8 mouse cellular contexts compared by ENCODE assay signal in genomic region chr12:81594902-81595671, GRCm38 (mm10). TPM values are rescaled to one million over a fixed set of nuclear protein-coding genes. Genes with fewer than 3 reads are reported as not detected.
A peak's percentile ranks its signal among the peaks of the same experiment; 100 is the strongest.
DNase-seq lines count a peak whose midpoint lies in the region; ATAC-seq lines count a peak whose summit lies in the region.

Gene Med6 (minus strand): TSS chr12:81595008.

- H3K9me3 ChIP-seq in hindbrain, embryonic 16.5 days (ENCODE audit: control insufficient read depth, low read length) = no peaks in the 10 kb centered on the region

- H3K4me2 ChIP-seq in hindbrain, embryonic 16.5 days (ENCODE audit: low read length) = peak within 1 kb of the TSS; percentile 83

- H3K36me3 ChIP-seq in hindbrain, embryonic 16.5 days (ENCODE audit: control insufficient read depth, insufficient read depth, low read length) = 0 out of 2 replicates have a peak, but pooled peaks cover 2% of the 10 kb centered on the region
- peaks cover 4% of the 10 kb centered on the region; the same call in 1 of the 2 replicates for H3K36me3 ChIP-seq in macrophage (ENCODE audit: inconsistent target)

- peak within 1 kb of the TSS; percentile 61 for H3K27ac ChIP-seq in hindbrain, embryonic 16.5 days (ENCODE audit: low read depth, low read length)
- peak within 1 kb of the TSS; percentile 57 for H3K27ac ChIP-seq in macrophage

- peak; percentile 95 for DNase-seq in WW6 (ENCODE audit: low read depth, low spot score)
- peak; percentile 78 to 91 for DNase-seq in cerebellum, postnatal 4 days (ENCODE audit: low spot score in 2 of 2)
- DNase-seq in gastrocnemius, adult 18-20 months (ENCODE audit: low spot score) = peak; percentile 95
- peak; percentile 85 to 90 for DNase-seq in left cerebral cortex, adult 18-20 months (ENCODE audit: low spot score in 2 of 2)
- peak; percentile 93 for DNase-seq in right cerebral cortex, adult 18-20 months
- DNase-seq in urinary bladder, postnatal 10 days (ENCODE audit: low spot score) = peak; percentile 72

- peak; percentile 98 for ATAC-seq in hindbrain, embryonic 16.5 days

- H3K9ac ChIP-seq in hindbrain, embryonic 16.5 days (ENCODE audit: low read depth, low read length) = peak within 1 kb of the TSS; percentile 75

- 3% methylated on average over 36 of the region's 36 CpGs for WGBS in hindbrain, embryonic 16.5 days
- WGBS in macrophage (ENCODE audit: missing documents) = 3% methylated on average over 36 of the region's 36 CpGs

- peaks cover 6% of the 10 kb centered on the region; the same call in 1 of the 2 replicates for H3K4me1 ChIP-seq in hindbrain, embryonic 16.5 days (ENCODE audit: control insufficient read depth, insufficient read depth, low read depth, low read length)

- peaks cover 41% of the 10 kb centered on the region for H3K79me2 ChIP-seq in macrophage (ENCODE audit: inconsistent target)

- peak within 1 kb of the TSS; percentile 67 for H3K4me3 ChIP-seq in hindbrain, embryonic 16.5 days (ENCODE audit: low read length)
- H3K4me3 ChIP-seq in macrophage (ENCODE audit: inconsistent target) = peak within 1 kb of the TSS; percentile 89

- 0 out of 2 replicates have a peak, but pooled peaks cover 3% of the 10 kb centered on the region for H3K27me3 ChIP-seq in hindbrain, embryonic 16.5 days (replicated peaks; ENCODE audit: control insufficient read depth, insufficient read depth, low read length)

RNA-seq across cellular contexts. Expression of gene Med6, which starts in this region (rescaled TPM):
- total RNA-seq in gastrocnemius, adult 18-20 months (2021) = 10 to 100 TPM; 11.7 to 11.9 TPM
- polyA plus RNA-seq in hindbrain, embryonic 16.5 days (2015; fragmentation: Nextera tagmentation; extraction: Ambion mirVana) = 38.1 and 40.2 TPM in 2 replicates
- 10 to 100 TPM; 28.7 to 29.2 TPM for total RNA-seq in left cerebral cortex, adult 18-20 months (2021)
- 10 to 100 TPM; 19.3 to 66.1 (median 56.2) TPM for total RNA-seq in macrophage (2018; cell fraction: chromatin; rRNA removed)
- total RNA-seq in macrophage (2018; cell fraction: cytosol; rRNA removed) = 10 to 100 TPM; 21.5 to 37.7 (median 32.6) TPM
- 10 to 100 TPM; 24.7 to 46.0 (median 34.9) TPM for total RNA-seq in macrophage (2018; cell fraction: nucleus; rRNA removed)
- 26.4 to 35.2 TPM (median 31.3 TPM) in 3 replicates for polyA plus RNA-seq in macrophage (2018)

Comparison
In these comparisons a context has a peak if more than half of its experiments do, and no peak if none do; other contexts are left out.
1. Peak in every context shown above with its lines: DNase-seq, ATAC-seq, H3K4me3 ChIP-seq and H3K27ac ChIP-seq.